Mouse (Mus musculus) cerebellum, adult 11-12 months (tissue): ENCODE results near the gene Il22ra1.
A peak's percentile ranks its signal among the peaks of the same experiment; 100 is the strongest.

Experiments used
- DNase-seq: peaks from one replicate; pipeline ENCODE4 v3.0.0; 2022

Il22ra1 gene

GRCm38 (mm10) chr4:135774496-135774895, 46.5 kb downstream of the Il22ra1 start:
- no peak for DNase-seq

GRCm38 (mm10) chr4:135776850-135777249, 48.9 kb downstream of the Il22ra1 start:
- DNase-seq: no peak

- no peak for DNase-seq
These were observed 51.7 kb downstream of the Il22ra1 start for GRCm38 (mm10) chr4:135779661-135780060.

- no peak for DNase-seq
These were observed 52.3 kb downstream of the Il22ra1 start for GRCm38 (mm10) chr4:135780255-135780654.

GRCm38 (mm10) chr4:135781304-135781703, 53.3 kb downstream of the Il22ra1 start:
- DNase-seq: no peak

GRCm38 (mm10) chr4:135786581-135786980, 58.6 kb downstream of the Il22ra1 start:
- no peak for DNase-seq

- DNase-seq: no peak
These were observed 59.3 kb downstream of the Il22ra1 start for GRCm38 (mm10) chr4:135787271-135787670.

GRCm38 (mm10) chr4:135789135-135789534, 61.2 kb downstream of the Il22ra1 start:
- no peak for DNase-seq

- DNase-seq: peak; percentile 14
These were observed 64.8 kb downstream of the Il22ra1 start for GRCm38 (mm10) chr4:135792821-135793220.

GRCm38 (mm10) chr4:135797931-135798330, 70.0 kb downstream of the Il22ra1 start:
- no peak for DNase-seq

- DNase-seq: peak; percentile 72
These were observed 73.6 kb downstream of the Il22ra1 start for GRCm38 (mm10) chr4:135801543-135801942.
